Comparison of ENCODE assay signal across 9 mouse cellular contexts in genomic region chr3:89574260-89574659, GRCm38 (mm10). TPM values are rescaled to one million over a fixed set of nuclear protein-coding genes. Genes with fewer than 3 reads are reported as not detected.
DNase-seq lines count a peak whose midpoint lies in the region; ATAC-seq and TF ChIP-seq lines count a peak whose summit lies in the region.
"Had no signal": no experiment of that assay in that cellular context is flagged by ENCODE, and none has a peak within 500 bp of the region (broad histone marks: within the 10 kb centered on the region; RNA-seq: fewer than 3 reads in every experiment).

No protein-coding gene starts in this region.

- no peak for TF ChIP-seq POLR2A in cerebellum, adult 2 months (IDR thresholded peaks at IDR 0.05; ENCODE audit: borderline replicate concordance, insufficient read depth, low read length)
- TF ChIP-seq POLR2A in bone marrow, adult 2 months (IDR thresholded peaks at IDR 0.05; ENCODE audit: borderline replicate concordance, control insufficient read depth, low read depth, low read length) = no peak

- no peaks in the 10 kb centered on the region; the same call in 1 of the 2 replicates for H3K4me1 ChIP-seq in cerebellum, adult 2 months (ENCODE audit: control insufficient read depth, insufficient read depth, low read length)
- peaks cover 2% of the 10 kb centered on the region for H3K4me1 ChIP-seq in bone marrow, adult 2 months (ENCODE audit: control insufficient read depth, insufficient read depth, low read length)

- H3K27me3 ChIP-seq in cerebellum, adult 2 months (ENCODE audit: control insufficient read depth, insufficient read depth, low read length) = no peaks in the 10 kb centered on the region; the same call in 1 of the 2 replicates
- H3K27me3 ChIP-seq: embryonic facial prominence, embryonic 13.5 days had no signal

- 72% methylated on average over 2 of the region's 2 CpGs for WGBS in cerebellum, adult 2 months
- 34% methylated on average over 2 of the region's 2 CpGs for WGBS in bone marrow, adult 2 months

- no peak overlapping the region for H3K4me3 ChIP-seq in cerebellum, adult 2 months (replicated peaks; ENCODE audit: insufficient read depth, low read depth, low read length)
- no peak overlapping the region for H3K4me3 ChIP-seq in bone marrow, adult 2 months (replicated peaks; ENCODE audit: control insufficient read depth, low read depth, low read length)
- H3K4me3 ChIP-seq: embryonic facial prominence, embryonic 13.5 days had no signal

- ATAC-seq in megakaryocyte progenitor cell, adult 5-6 weeks (replicated peaks; ENCODE audit: poor library complexity) = peak; percentile 58
- ATAC-seq in cerebellum, adult (ENCODE audit: insufficient number of reproducible peaks, low FRiP score, low TSS enrichment) = no peak

- no peak overlapping the region for H3K27ac ChIP-seq in cerebellum, adult 2 months (ENCODE audit: insufficient read depth, low read length)
- no peak overlapping the region for H3K27ac ChIP-seq in bone marrow, adult 2 months (ENCODE audit: control insufficient read depth, insufficient read depth, low read depth, low read length, poor library complexity)
- H3K27ac ChIP-seq: embryonic facial prominence, embryonic 13.5 days had no signal

- 0 out of 2 replicates have a peak, but pooled peaks have one; percentile 10 for TF ChIP-seq CTCF in cerebellum, adult 2 months (IDR thresholded peaks at IDR 0.05; ENCODE audit: borderline replicate concordance, insufficient read depth, low read depth, low read length)
- peak; percentile 22; the same call in 1 of the 2 replicates for TF ChIP-seq CTCF in bone marrow, adult 2 months (IDR thresholded peaks at IDR 0.05; ENCODE audit: control insufficient read depth, insufficient read depth, low read length)

- no peak for DNase-seq in cerebellum, adult 2 months
- DNase-seq in cerebellum, adult 11 months = no peak
- DNase-seq in kidney, postnatal 4 days = peak; percentile 61 to 75
- DNase-seq in kidney, postnatal 25 days = no peak
- DNase-seq in yolk sac, embryonic 10.5 days (ENCODE audit: low spot score) = no peak

RNA-seq across cellular contexts. Expression of gene Kcnn3, which starts 54.3 kb away (rescaled TPM):
- 6.1 and 6.2 TPM in 2 replicates for polyA plus RNA-seq in cerebellum, adult 2 months (2012; rRNA removed)
- polyA plus RNA-seq in bone marrow, adult 2 months (2011; ENCODE audit: insufficient read depth, insufficient read length, low replicate concordance, missing spikeins) = not detected in 2 replicates
- not detected in 2 replicates for total RNA-seq in megakaryocyte progenitor cell, adult 5-6 weeks (2015)
- total RNA-seq in megakaryocyte progenitor cell, adult 5-6 weeks (2017) = 0.03 TPM in 1 of 2 replicates, not detected in the other

Comparison
In these comparisons a context has a peak if more than half of its experiments do, and no peak if none do; other contexts are left out.
1. DNase-seq: peak in kidney, postnatal 4 days (2 of 2); none in cerebellum, adult 2 months (0 of 2), cerebellum, adult 11 months (single experiment), kidney, postnatal 25 days (0 of 2) and yolk sac, embryonic 10.5 days (single experiment).